Mouse (Mus musculus) liver, embryonic 14.5 days (tissue): ENCODE data around the gene Wdcp.

ENCODE experiments used
- CTCF ChIP-seq: IDR thresholded peaks from 2 replicates; pipeline ENCODE4 v1.5.1; 2016; ENCODE audit warnings: antibody characterized with exemption, low read depth, control low read depth
- EP300 ChIP-seq: IDR thresholded peaks from 2 replicates; pipeline ENCODE4 v1.6.1; 2016; ENCODE audit warnings: antibody characterized with exemption, low read depth

- TF ChIP-seq CTCF: no peak
- TF ChIP-seq EP300: no peak
Measured at GRCm38 (mm10) chr12:4863654-4864337, 20.7 kb downstream of the Wdcp start.
